Mouse (Mus musculus): ENCODE measurements around the gene Abhd6. TPM values are rescaled to one million over a fixed set of nuclear protein-coding genes. Genes with fewer than 3 reads are reported as not detected.

Abhd6 gene
- polyA plus RNA-seq, 2 experiments = 11.2 to 21.8 TPM

DNA sequence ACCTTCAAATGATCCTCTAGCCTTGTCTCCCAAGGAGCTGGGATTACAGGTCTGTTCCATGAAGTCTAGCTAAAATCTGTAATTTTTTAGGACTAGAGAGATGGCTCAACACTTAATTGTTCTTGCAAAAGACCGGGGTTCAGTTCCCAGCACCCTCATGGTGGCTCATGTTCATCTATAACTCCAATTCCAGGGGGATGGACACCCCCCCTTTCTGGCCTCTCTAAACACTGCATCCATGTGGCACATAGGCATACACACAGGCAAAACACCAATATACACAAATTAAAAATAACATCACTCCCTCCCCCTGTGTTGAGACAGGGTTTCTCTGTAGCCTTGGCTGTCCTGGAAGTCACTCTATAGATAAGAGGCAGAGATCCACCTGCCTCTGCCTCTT, 17.3 kb downstream of the Abhd6 start:
- ATAC-seq (ENCODE audit: low FRiP score, low read depth) = no peak
- no peak for DNase-seq (ENCODE audit: low spot score)
- Histone ChIP-seq H3K36me3 (ENCODE audit: control insufficient read depth, insufficient read depth, low read length) (no peaks in the 10 kb centered on the region), H3K4me1 (ENCODE audit: control insufficient read depth, insufficient read depth, low read length) (no peaks in the 10 kb centered on the region), H3K27ac (replicated peaks; ENCODE audit: low read depth, low read length) (no peak overlapping the region), H3K4me3 (replicated peaks; ENCODE audit: low read length) (no peak overlapping the region), H3K9me3 (ENCODE audit: control insufficient read depth, low read length) (no peaks in the 10 kb centered on the region), H3K9ac (ENCODE audit: low read depth, low read length, severe bottlenecking) (no peak overlapping the region), H3K4me2 (replicated peaks; ENCODE audit: low read depth, low read length, severe bottlenecking) (no peak overlapping the region), H3K27me3 (ENCODE audit: control insufficient read depth, insufficient read depth, low read length) (no peaks in the 10 kb centered on the region)
- 100% methylated on average over 1 of the region's 1 CpGs for WGBS
- no peak for TF ChIP-seq POLR2A (IDR thresholded peaks at IDR 0.05; ENCODE audit: borderline replicate concordance, extremely low read depth, insufficient read depth, insufficient read length)

DNA sequence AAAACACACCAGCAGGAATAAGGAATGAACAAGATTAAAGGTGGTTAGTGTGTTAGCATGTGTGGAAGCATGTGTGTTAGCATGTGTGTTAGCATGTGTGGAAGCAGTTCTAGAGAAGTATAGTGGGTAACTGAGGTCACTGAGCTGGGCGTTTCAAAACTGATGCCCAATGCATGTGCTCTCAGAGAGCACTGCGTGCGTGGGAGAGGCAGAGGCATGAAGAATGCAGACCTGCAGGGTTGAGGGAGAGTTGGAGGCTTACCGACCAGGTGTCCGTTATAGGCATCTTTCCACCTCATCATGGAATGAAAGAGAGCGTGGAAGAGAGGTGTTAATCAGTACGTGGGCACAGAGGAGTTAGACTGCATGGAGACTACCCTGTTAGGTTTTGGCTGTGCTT, 17.8 kb downstream of the Abhd6 start:
- DNase-seq (ENCODE audit: low spot score) = no peak

DNA sequence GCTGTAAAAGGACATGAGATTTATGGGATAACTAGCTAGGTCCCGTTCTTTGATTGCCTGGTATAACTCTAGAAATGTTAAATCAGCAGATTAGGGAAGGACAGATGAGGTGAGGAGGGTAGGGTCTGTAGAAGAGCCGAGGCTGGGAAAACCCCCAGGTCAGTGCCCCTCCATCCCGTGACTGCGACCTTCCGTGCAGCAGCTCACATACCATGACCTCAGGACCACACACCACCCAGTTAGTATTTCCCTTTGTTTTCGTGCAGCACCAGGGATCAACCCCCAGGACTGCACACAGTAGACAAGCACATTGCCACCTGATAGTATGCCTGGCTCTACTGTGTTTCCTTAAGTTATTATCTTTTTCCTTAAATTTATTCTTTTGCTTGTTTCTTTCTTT, 21.8 kb downstream of the Abhd6 start:
- Histone ChIP-seq H3K27ac (replicated peaks; ENCODE audit: low read depth, low read length) (no peak overlapping the region), H3K9me3 (ENCODE audit: control insufficient read depth, low read length) (no peaks in the 10 kb centered on the region), H3K4me3 (replicated peaks; ENCODE audit: low read length) (no peak overlapping the region), H3K9ac (ENCODE audit: low read depth, low read length, severe bottlenecking) (no peak overlapping the region), H3K4me2 (replicated peaks; ENCODE audit: low read depth, low read length, severe bottlenecking) (no peak overlapping the region), H3K27me3 (ENCODE audit: control insufficient read depth, insufficient read depth, low read length) (no peaks in the 10 kb centered on the region), H3K36me3 (ENCODE audit: control insufficient read depth, insufficient read depth, low read length) (no peaks in the 10 kb centered on the region), H3K4me1 (ENCODE audit: control insufficient read depth, insufficient read depth, low read length) (no peaks in the 10 kb centered on the region)
- TF ChIP-seq POLR2A (IDR thresholded peaks at IDR 0.05; ENCODE audit: borderline replicate concordance, extremely low read depth, insufficient read depth, insufficient read length) = no peak
- ATAC-seq (ENCODE audit: low FRiP score, low read depth) = no peak
- no peak for DNase-seq (ENCODE audit: low spot score)
- WGBS = 53% methylated on average over 6 of the region's 6 CpGs

More for the DNA sequence above, 17.8 kb downstream of the Abhd6 start:
- no peak overlapping the region for H3K4me3 ChIP-seq (replicated peaks; ENCODE audit: low read length)
- H3K36me3 ChIP-seq (ENCODE audit: control insufficient read depth, insufficient read depth, low read length) = no peaks in the 10 kb centered on the region
- H3K4me1 ChIP-seq (ENCODE audit: control insufficient read depth, insufficient read depth, low read length) = no peaks in the 10 kb centered on the region
- no peaks in the 10 kb centered on the region for H3K9me3 ChIP-seq (ENCODE audit: control insufficient read depth, low read length)
- TF ChIP-seq POLR2A (IDR thresholded peaks at IDR 0.05; ENCODE audit: borderline replicate concordance, extremely low read depth, insufficient read depth, insufficient read length) = no peak
- no peaks in the 10 kb centered on the region for H3K27me3 ChIP-seq (ENCODE audit: control insufficient read depth, insufficient read depth, low read length)
- H3K4me2 ChIP-seq (replicated peaks; ENCODE audit: low read depth, low read length, severe bottlenecking) = no peak overlapping the region
- H3K9ac ChIP-seq (ENCODE audit: low read depth, low read length, severe bottlenecking) = no peak overlapping the region
- 76% methylated on average over 7 of the region's 7 CpGs for WGBS
- H3K27ac ChIP-seq (replicated peaks; ENCODE audit: low read depth, low read length) = no peak overlapping the region
- ATAC-seq (ENCODE audit: low FRiP score, low read depth) = no peak

DNA sequence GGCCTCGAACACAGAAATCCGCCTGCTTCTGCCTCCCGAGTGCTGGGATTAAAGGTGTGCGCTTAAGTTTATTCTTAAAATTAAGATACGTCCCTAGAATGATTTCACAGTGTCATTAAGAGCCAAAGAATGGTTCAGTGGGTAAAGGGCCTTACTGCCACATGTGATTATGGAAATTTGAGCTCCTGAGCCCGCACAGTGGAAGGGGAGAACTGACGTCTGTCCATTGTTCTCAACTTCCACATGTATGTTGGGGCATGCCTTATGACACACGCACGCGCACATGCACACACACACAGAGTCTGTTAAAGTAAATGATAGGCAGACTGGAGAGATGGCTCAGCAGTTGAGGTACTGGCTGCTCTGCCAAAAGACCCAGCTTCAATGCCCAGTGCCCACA, 22.2 kb downstream of the Abhd6 start:
- Histone ChIP-seq H3K27me3 (ENCODE audit: control insufficient read depth, insufficient read depth, low read length) (no peaks in the 10 kb centered on the region), H3K36me3 (ENCODE audit: control insufficient read depth, insufficient read depth, low read length) (no peaks in the 10 kb centered on the region), H3K9ac (ENCODE audit: low read depth, low read length, severe bottlenecking) (no peak overlapping the region), H3K4me1 (ENCODE audit: control insufficient read depth, insufficient read depth, low read length) (no peaks in the 10 kb centered on the region), H3K4me2 (replicated peaks; ENCODE audit: low read depth, low read length, severe bottlenecking) (no peak overlapping the region), H3K4me3 (replicated peaks; ENCODE audit: low read length) (no peak overlapping the region), H3K9me3 (ENCODE audit: control insufficient read depth, low read length) (no peaks in the 10 kb centered on the region), H3K27ac (replicated peaks; ENCODE audit: low read depth, low read length) (no peak overlapping the region)
- WGBS = 84% methylated on average over 10 of the region's 10 CpGs
- ATAC-seq (ENCODE audit: low FRiP score, low read depth) (no peak), DNase-seq (ENCODE audit: low spot score) (no peak)
- no peak for TF ChIP-seq POLR2A (IDR thresholded peaks at IDR 0.05; ENCODE audit: borderline replicate concordance, extremely low read depth, insufficient read depth, insufficient read length)

DNA sequence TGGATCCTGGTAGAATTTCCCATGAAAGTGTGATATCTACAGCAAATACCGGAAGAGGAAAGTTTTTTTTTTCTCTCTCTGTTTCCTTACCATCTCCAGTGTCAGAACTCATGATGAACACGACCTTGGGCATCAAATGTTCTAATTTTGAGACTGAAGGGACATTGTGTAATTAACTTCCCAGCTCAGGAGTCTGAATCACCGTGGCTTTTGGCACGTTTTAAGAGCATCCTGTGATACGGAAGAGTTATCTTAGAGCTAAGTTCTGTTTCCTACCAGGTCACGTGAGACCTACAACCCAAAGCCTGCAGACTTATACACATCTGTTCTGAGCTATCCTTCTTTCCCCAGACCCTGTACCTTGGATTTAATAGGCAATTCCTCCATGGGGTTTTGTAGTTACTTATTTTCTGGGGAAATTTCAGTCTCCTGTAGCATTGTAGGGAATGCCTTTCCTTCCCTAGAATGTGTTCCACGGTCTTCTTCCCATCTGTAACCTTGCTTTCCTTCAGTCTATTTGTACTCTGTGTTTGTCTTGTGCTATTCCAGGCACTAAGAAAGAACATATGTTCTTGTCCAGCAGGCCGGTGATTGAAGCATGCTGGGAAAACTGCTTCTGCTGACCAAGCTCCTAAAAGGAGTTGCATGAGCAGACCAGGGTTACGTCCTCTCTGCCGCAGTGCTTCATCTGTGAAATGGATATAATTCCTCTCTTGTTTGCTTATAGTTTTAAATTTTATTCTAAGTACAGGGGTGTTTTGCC, 24.2 kb downstream of the Abhd6 start:
- H3K27me3 ChIP-seq (ENCODE audit: control insufficient read depth, insufficient read depth, low read length) = no peaks in the 10 kb centered on the region
- H3K4me1 ChIP-seq (ENCODE audit: control insufficient read depth, insufficient read depth, low read length) = no peaks in the 10 kb centered on the region
- 65% methylated on average over 10 of the region's 10 CpGs for WGBS
- H3K9me3 ChIP-seq (ENCODE audit: control insufficient read depth, low read length) = no peaks in the 10 kb centered on the region
- DNase-seq (ENCODE audit: low spot score) (no peak), ATAC-seq (ENCODE audit: low FRiP score, low read depth) (no peak)
- H3K4me2 ChIP-seq (replicated peaks; ENCODE audit: low read depth, low read length, severe bottlenecking) = no peak overlapping the region
- no peak for TF ChIP-seq POLR2A (IDR thresholded peaks at IDR 0.05; ENCODE audit: borderline replicate concordance, extremely low read depth, insufficient read depth, insufficient read length)
- H3K9ac ChIP-seq (ENCODE audit: low read depth, low read length, severe bottlenecking) = no peak overlapping the region
- H3K27ac ChIP-seq (replicated peaks; ENCODE audit: low read depth, low read length) = no peak overlapping the region
- H3K4me3 ChIP-seq (replicated peaks; ENCODE audit: low read length) = no peak overlapping the region
- no peaks in the 10 kb centered on the region for H3K36me3 ChIP-seq (ENCODE audit: control insufficient read depth, insufficient read depth, low read length)

Data from limb, embryonic 14.5 days (tissue).